Mouse (Mus musculus): ENCODE results near the gene Sh3tc1. TPM values are rescaled to one million over a fixed set of nuclear protein-coding genes. Genes with fewer than 3 reads are reported as not detected.
A peak's percentile ranks its signal among the peaks of the same experiment; 100 is the strongest.

Sh3tc1 gene
- polyA plus RNA-seq, 1 experiment from 2014 or later: 5.0 TPM

DNA sequence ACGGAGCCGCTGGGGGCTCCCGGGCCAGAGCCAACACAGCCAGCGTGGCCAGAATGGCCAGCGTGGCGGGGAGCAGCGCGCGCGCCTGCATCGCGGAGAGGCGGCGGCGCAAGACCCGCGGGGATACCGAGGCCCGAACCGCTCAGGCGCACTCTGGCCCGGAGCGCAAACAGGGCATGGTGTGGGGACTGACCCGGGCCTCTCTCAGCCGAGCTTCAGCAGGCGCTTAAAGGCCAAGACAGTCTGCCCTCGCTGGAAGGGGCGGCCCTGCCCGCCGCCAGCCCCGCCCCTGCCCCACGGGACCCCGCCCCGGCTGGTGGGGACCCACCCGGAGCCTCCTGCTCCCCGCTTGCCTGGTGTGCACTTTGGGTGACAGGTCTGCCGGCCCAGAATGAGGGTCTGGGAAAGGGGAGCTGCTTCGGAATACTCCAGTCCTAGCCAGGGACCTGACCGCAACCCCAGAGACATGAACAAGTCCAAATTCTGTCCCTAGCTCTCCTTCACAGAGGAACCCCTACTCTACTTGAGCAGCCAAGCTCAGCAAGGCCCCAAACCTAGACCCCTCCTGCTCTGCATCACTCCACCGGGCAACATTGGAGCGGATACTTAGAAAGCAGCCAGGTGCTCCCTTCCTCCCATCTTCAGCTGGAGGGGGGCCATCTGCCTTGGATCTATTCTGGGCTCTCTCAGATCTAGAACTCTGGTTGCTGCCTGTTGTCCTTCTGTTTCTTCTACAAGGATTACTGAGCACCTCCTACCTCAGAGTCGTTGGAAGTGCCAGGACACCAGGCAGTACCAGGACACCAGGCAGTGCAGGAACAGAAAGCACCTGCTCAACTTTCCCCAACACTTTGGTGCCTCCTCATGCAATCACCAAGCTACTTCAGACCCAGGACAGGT lies 60.3 kb downstream of the Sh3tc1 start, which contains the start of gene Htra3:
TSS of gene Htra3 (minus strand) at position 527 of the 900 bp plus-strand sequence.
- Histone ChIP-seq H3K36me3 (no peaks in the 10 kb centered on the region), H3K9ac (peak within 1 kb of the TSS; percentile 40), H3K27me3 (peaks cover 47% of the 10 kb centered on the region), H3K4me2 (replicated peaks) (peak within 1 kb of the TSS; percentile 91), H3K4me1 (peaks cover 12% of the 10 kb centered on the region), H3K9me3 (replicated peaks) (no peaks in the 10 kb centered on the region), H3K27ac (replicated peaks) (no peak within 1 kb of the TSS), H3K4me3 (replicated peaks) (peak within 1 kb of the TSS; percentile 51)
- ATAC-seq (ENCODE audit: insufficient number of reproducible peaks, low FRiP score, low TSS enrichment, low read depth): peak; percentile 74; the same call in 1 of the 2 replicates
- 10% methylated on average over 42 of the region's 42 CpGs for WGBS

DNA sequence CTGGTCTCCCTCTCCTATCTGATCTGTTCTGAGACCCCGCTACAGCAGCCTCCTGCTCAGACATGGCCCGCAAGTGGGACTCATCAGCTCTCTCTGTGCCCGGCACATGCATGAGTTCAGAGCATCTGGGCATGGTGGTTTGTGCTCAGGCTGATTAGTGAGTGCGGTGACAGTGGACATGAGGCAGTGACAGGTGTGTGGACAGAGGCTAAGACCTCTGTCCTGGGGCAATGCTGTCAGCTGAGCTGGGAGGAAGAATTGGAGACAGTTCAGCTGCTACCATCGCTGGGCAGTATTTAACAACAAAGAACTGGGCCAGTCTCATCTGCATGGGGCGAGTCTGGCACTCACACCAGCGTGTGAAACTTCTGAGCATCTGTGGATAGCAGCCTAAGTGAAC lies 62.8 kb downstream of the Sh3tc1 start:
- Histone ChIP-seq H3K4me3 (replicated peaks) (no peak overlapping the region), H3K36me3 (no peaks in the 10 kb centered on the region), H3K27ac (replicated peaks) (no peak overlapping the region), H3K4me2 (replicated peaks) (no peak overlapping the region), H3K27me3 (peaks cover 47% of the 10 kb centered on the region), H3K9ac (no peak overlapping the region), H3K9me3 (replicated peaks) (no peaks in the 10 kb centered on the region), H3K4me1 (peaks cover 37% of the 10 kb centered on the region)
- 83% methylated on average over 7 of the region's 7 CpGs for WGBS
- ATAC-seq (ENCODE audit: insufficient number of reproducible peaks, low FRiP score, low TSS enrichment, low read depth): no peak

DNA sequence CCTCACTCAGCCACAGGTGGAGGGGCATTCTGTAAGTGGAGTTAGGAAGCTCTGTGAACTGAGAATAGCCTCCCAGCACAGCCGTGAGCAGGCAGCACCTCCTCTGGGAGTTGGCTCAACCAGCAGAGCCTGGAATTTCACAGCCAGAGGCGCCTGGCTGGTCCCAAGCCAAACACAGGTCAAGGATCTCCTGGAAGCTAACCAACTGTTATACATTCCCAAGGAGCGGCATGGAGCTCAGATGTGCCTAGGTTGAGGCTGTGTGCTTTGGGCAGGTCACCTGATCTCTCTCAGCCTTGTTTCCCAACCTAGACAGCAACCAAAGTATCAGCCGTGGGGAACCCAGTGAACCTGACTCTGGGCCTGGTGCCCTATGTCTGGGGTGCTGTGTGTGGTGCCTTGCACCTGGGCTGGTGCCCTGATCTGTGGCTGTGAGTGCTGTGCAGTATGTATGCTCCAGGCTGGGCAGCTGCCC lies 65.7 kb downstream of the Sh3tc1 start:
- no peaks in the 10 kb centered on the region for H3K9me3 ChIP-seq (replicated peaks)
- 35% methylated on average over 4 of the region's 4 CpGs for WGBS

DNA sequence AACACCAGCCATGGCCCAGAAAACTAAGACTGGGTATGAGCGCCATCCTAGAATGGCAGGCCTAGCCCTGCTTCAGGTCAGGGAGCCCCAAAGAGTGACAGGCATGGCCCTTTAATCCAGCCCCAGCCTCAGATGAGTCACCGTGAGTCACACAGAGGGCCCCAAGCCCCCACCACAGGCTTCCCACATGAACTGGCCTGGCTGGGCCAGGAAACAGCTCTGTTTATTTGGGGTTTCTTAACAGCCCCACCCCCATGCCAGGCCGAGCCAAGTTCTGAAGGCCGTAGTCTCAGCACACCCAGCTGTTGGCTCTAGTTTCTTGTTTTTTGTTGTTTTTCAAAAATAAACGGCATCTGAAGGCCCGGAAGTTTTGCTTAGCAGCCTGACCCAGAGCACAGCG lies 66.7 kb downstream of the Sh3tc1 start:
- Histone ChIP-seq H3K36me3 (no peaks in the 10 kb centered on the region), H3K4me3 (replicated peaks) (no peak overlapping the region), H3K4me1 (peaks cover 58% of the 10 kb centered on the region), H3K27ac (replicated peaks) (peak overlapping the region; percentile 78), H3K9me3 (replicated peaks) (no peaks in the 10 kb centered on the region), H3K27me3 (peaks cover 14% of the 10 kb centered on the region), H3K4me2 (replicated peaks) (0 out of 2 replicates have a peak overlapping the region, but pooled peaks have one; percentile 1), H3K9ac (no peak overlapping the region)
- ATAC-seq (ENCODE audit: insufficient number of reproducible peaks, low FRiP score, low TSS enrichment, low read depth): peak; percentile 48
- WGBS: 33% methylated on average over 7 of the region's 7 CpGs

More for the DNA sequence above, 65.7 kb downstream of the Sh3tc1 start:
- Histone ChIP-seq H3K9ac (no peak overlapping the region), H3K4me3 (replicated peaks) (no peak overlapping the region), H3K27me3 (peaks cover 24% of the 10 kb centered on the region), H3K27ac (replicated peaks) (peak overlapping the region; percentile 78), H3K4me2 (replicated peaks) (no peak overlapping the region), H3K36me3 (no peaks in the 10 kb centered on the region), H3K4me1 (peaks cover 61% of the 10 kb centered on the region)
- ATAC-seq (ENCODE audit: insufficient number of reproducible peaks, low FRiP score, low TSS enrichment, low read depth): peak; percentile 27; the same call in 1 of the 2 replicates

DNA sequence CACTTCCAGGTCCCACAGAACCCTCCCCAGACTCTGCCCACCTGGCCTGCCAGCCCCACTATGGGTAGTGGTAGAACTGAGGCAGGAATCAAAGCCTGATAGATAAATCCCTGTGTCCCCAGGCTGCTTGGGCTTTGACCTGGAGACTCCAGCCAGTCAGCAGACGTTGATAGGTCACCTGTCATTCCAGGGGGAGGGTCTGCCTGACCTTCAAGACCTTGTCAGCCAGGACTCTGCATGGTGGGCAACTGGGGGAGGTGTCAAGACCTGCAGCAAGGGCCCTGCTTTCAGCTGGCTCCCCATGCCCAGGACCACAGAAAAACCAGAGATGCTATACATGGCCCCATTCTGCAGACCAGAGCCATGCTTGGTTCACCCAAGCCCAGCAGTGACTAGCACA lies 67.2 kb downstream of the Sh3tc1 start:
- no peaks in the 10 kb centered on the region for H3K9me3 ChIP-seq (replicated peaks)
- 44% methylated on average over 1 of the region's 1 CpGs for WGBS
- ATAC-seq (ENCODE audit: insufficient number of reproducible peaks, low FRiP score, low TSS enrichment, low read depth): no peak

DNA sequence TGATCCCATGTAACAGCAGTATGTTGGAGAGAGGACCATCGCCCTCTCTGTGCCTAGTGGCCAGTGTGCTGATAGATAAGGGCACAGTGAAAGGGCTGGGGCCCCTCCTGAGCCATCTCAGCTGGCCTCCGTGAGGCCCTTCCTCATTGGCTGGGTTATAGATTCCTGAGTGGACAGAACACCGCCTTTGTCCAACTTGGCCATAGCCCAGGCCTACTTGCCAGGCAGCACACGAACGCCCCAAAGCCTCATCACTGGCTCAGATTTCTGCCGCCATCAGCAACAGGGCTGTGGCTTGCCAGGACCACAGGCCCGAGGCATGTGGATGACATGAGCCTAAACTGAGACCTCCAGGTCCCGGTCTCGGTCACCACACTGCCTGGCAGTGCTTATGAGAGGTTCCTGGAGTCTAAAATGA lies 68.3 kb downstream of the Sh3tc1 start:
- Histone ChIP-seq H3K27ac (replicated peaks) (peak overlapping the region; percentile 28; the same call in 1 of the 2 replicates), H3K36me3 (no peaks in the 10 kb centered on the region), H3K4me3 (replicated peaks) (no peak overlapping the region), H3K4me2 (replicated peaks) (no peak overlapping the region), H3K9me3 (replicated peaks) (no peaks in the 10 kb centered on the region), H3K27me3 (no peaks in the 10 kb centered on the region), H3K9ac (no peak overlapping the region), H3K4me1 (peaks cover 58% of the 10 kb centered on the region)
- no peak for ATAC-seq (ENCODE audit: insufficient number of reproducible peaks, low FRiP score, low TSS enrichment, low read depth)
- WGBS: 60% methylated on average over 9 of the region's 9 CpGs

More for the DNA sequence above, 67.2 kb downstream of the Sh3tc1 start:
- H3K4me3 ChIP-seq (replicated peaks): no peak overlapping the region
- H3K27ac ChIP-seq (replicated peaks): peak overlapping the region; percentile 78
- peaks cover 9% of the 10 kb centered on the region for H3K27me3 ChIP-seq
- H3K4me1 ChIP-seq: peaks cover 58% of the 10 kb centered on the region
- no peaks in the 10 kb centered on the region for H3K36me3 ChIP-seq
- H3K9ac ChIP-seq: no peak overlapping the region
- H3K4me2 ChIP-seq (replicated peaks): no peak overlapping the region

DNA sequence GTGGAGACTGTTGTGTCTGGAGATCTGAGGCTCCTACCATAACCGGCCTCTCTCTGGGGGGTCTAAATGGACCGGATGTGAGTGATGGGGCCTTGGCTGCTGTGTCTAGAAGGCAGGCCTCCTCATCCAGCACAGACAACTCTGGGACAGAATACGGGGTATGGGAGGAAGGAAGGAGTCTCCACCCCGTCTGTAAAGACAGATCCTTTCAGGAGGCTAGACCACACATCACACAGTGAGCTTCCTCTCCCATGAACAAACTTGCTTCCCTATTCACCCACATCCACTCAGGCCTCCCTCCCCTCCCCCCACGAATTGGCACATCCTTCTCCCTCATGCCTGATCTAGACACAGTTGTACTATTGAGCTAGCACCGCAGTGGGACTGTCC lies 69.4 kb downstream of the Sh3tc1 start:
- H3K4me3 ChIP-seq (replicated peaks): no peak overlapping the region
- H3K27me3 ChIP-seq: no peaks in the 10 kb centered on the region
- H3K9me3 ChIP-seq (replicated peaks): no peaks in the 10 kb centered on the region
- no peak overlapping the region for H3K9ac ChIP-seq
- peaks cover 58% of the 10 kb centered on the region for H3K4me1 ChIP-seq
- WGBS: 23% methylated on average over 6 of the region's 6 CpGs
- no peaks in the 10 kb centered on the region for H3K36me3 ChIP-seq
- no peak overlapping the region for H3K27ac ChIP-seq (replicated peaks)
- ATAC-seq (ENCODE audit: insufficient number of reproducible peaks, low FRiP score, low TSS enrichment, low read depth): no peak
- H3K4me2 ChIP-seq (replicated peaks): no peak overlapping the region

DNA sequence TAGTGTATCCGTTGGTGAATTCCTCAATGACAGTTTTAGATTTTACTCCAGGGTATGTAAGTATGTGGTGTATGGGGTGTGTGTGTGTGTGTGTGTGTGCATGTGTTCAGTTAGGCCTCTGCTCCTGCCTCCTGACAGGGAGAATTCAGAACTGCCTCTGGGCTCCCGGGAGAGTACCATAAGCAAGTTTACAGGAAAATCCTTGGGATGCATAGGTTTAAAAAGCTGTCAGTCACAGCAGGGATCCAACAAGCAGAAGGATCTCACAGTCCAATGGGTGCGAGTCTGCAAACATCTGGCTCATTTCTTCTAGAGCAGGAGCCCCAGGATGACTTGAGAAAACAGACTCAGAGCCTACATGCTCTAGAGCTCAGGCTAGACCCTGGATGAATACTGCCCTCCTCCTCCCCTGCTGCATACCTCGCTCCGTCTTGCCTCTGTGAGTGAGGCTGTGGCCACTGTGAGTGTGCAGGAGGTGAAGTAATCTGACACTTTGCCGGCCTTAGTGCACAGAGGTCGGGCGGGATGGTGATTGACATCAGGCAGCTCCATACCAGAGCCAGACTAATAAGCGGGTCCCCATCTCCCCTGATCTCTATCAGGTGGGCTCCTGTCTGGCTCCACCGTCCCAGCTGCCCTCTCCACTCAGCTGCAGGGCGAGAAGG lies 69.9 kb downstream of the Sh3tc1 start:
- Histone ChIP-seq H3K27me3 (no peaks in the 10 kb centered on the region), H3K9ac (no peak overlapping the region), H3K9me3 (replicated peaks) (no peaks in the 10 kb centered on the region), H3K4me1 (peaks cover 58% of the 10 kb centered on the region), H3K36me3 (no peaks in the 10 kb centered on the region), H3K27ac (replicated peaks) (no peak overlapping the region), H3K4me2 (replicated peaks) (no peak overlapping the region), H3K4me3 (replicated peaks) (no peak overlapping the region)
- 18% methylated on average over 11 of the region's 11 CpGs for WGBS
- ATAC-seq (ENCODE audit: insufficient number of reproducible peaks, low FRiP score, low TSS enrichment, low read depth): no peak

DNA sequence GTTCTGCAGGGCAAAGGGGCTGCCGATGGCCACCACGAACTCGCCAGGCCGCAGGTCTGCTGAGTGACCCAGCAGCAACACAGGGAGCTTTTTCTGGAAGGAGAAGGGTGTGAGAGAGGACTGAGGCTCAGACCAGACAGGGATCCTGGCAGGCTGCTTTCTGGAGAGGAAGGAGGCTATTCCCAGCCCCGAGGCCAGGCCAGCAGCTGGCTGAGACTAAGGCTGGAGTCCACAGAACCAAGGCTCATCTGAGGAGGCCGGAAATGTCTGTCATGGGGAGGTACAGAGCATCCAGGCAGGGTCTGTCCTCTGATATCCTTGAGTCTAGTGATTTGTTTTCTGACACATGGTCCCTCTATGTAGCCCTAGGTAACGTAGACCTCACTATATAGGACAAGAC lies 73.6 kb downstream of the Sh3tc1 start:
- H3K9me3 ChIP-seq (replicated peaks): no peaks in the 10 kb centered on the region
- no peaks in the 10 kb centered on the region for H3K36me3 ChIP-seq
- no peaks in the 10 kb centered on the region for H3K27me3 ChIP-seq
- no peak overlapping the region for H3K4me3 ChIP-seq (replicated peaks)
- H3K27ac ChIP-seq (replicated peaks): no peak overlapping the region
- no peak overlapping the region for H3K9ac ChIP-seq
- H3K4me2 ChIP-seq (replicated peaks): no peak overlapping the region
- 86% methylated on average over 7 of the region's 7 CpGs for whole genome bisulfite sequencing
- ATAC-seq (ENCODE audit: insufficient number of reproducible peaks, low FRiP score, low TSS enrichment, low read depth): no peak
- peaks cover 24% of the 10 kb centered on the region for H3K4me1 ChIP-seq

DNA sequence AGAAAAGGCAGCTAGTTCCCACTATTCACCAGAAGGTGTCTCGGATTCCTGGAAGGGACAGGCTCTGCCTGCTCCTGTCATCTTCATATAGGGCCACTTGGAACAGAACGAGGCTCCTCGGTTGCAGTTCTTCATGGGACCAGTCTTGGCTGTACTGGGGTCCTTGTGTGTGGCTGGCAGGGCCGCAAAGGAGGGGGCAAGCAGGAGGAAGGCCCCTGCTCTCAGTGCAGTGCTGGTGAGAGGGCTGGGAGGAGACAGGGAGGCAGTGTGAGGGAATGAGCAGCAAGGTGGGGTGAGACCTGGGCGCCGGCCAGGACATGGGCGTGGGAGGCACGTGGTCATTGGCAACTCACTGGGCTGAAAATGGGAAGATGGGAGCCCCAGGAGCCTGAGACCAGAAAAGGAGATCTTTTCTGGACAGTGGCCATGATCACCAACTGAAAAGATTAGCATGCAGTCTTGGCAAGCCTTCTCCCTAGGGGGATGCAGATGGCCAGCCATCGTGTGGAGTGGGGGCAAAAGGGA lies 77.7 kb downstream of the Sh3tc1 start:
- 82% methylated on average over 9 of the region's 9 CpGs for WGBS
- no peaks in the 10 kb centered on the region for H3K36me3 ChIP-seq
- no peaks in the 10 kb centered on the region for H3K4me1 ChIP-seq
- no peaks in the 10 kb centered on the region for H3K9me3 ChIP-seq (replicated peaks)
- no peak overlapping the region for H3K4me3 ChIP-seq (replicated peaks)
- no peak overlapping the region for H3K4me2 ChIP-seq (replicated peaks)
- H3K27me3 ChIP-seq: no peaks in the 10 kb centered on the region
- no peak overlapping the region for H3K27ac ChIP-seq (replicated peaks)
- H3K9ac ChIP-seq: no peak overlapping the region
- no peak for ATAC-seq (ENCODE audit: insufficient number of reproducible peaks, low FRiP score, low TSS enrichment, low read depth)

DNA sequence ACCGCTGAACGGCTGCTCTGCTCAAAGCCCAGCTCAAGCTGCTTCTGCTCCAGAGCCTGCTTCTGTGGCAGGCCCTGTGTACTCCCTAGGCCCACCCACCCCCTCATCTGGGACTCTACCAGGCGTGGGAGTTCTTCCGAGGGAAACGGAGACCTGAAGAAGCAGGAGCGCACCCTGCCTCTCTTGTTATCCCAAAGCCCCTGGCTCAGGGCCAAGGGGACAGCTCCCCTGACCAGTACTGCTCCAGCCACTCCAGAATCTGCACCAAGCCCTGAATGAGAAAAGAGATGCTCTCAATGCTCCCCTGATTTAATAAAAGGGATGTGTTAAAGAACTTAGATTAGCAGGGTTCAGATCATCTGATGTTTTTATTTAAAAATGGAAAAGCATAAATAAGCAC lies 78.6 kb downstream of the Sh3tc1 start:
- WGBS: 71% methylated on average over 6 of the region's 6 CpGs

More for the DNA sequence above, 78.6 kb downstream of the Sh3tc1 start:
- no peak for ATAC-seq (ENCODE audit: insufficient number of reproducible peaks, low FRiP score, low TSS enrichment, low read depth)
- H3K9me3 ChIP-seq (replicated peaks): no peaks in the 10 kb centered on the region
- no peak overlapping the region for H3K4me2 ChIP-seq (replicated peaks)
- no peak overlapping the region for H3K27ac ChIP-seq (replicated peaks)
- H3K4me1 ChIP-seq: no peaks in the 10 kb centered on the region
- no peaks in the 10 kb centered on the region for H3K36me3 ChIP-seq
- no peak overlapping the region for H3K9ac ChIP-seq
- no peak overlapping the region for H3K4me3 ChIP-seq (replicated peaks)
- H3K27me3 ChIP-seq: no peaks in the 10 kb centered on the region

Measured in embryonic facial prominence, embryonic 15.5 days (tissue).